Mouse (Mus musculus) C2C12 (cell line): ENCODE measurements around the gene Gm21954. TPM values are rescaled to one million over a fixed set of nuclear protein-coding genes. Genes with fewer than 3 reads are reported as not detected.

Source experiments
- H3K27me3 ChIP-seq: one replicate; pipeline ENCODE4 v1.6.1; 2011; ENCODE audit not compliant: control insufficient read depth, insufficient read depth, insufficient read length
- H3K36me3 ChIP-seq: one replicate; pipeline ENCODE4 v1.6.1; 2011; ENCODE audit not compliant: control insufficient read depth, insufficient read depth
- H3K4me3 ChIP-seq: one replicate; pipeline ENCODE4 v1.5.1; 2011; ENCODE audit warnings: mild to moderate bottlenecking, control low read depth; ENCODE audit not compliant: poor library complexity, insufficient read depth, severe bottlenecking
- H3K79me2 ChIP-seq: one replicate; pipeline ENCODE4 v1.6.1; 2011; ENCODE audit not compliant: control insufficient read depth, insufficient read depth
- H3K79me3 ChIP-seq: one replicate; pipeline ENCODE4 v1.6.1; 2011; ENCODE audit warnings: low read depth, control low read depth
- H3ac ChIP-seq: one replicate; pipeline ENCODE3; 2011; ENCODE audit warnings: low read depth; ENCODE audit not compliant: control insufficient read depth, insufficient read length
- CEBPB ChIP-seq: IDR thresholded peaks from one replicate; pipeline ENCODE4 v1.6.1; 2011; ENCODE audit warnings: low read depth, mild to moderate bottlenecking, control low read depth, moderate library complexity
- CTCF ChIP-seq: IDR thresholded peaks from one replicate; pipeline ENCODE4 v1.5.1; 2011; ENCODE audit not compliant: control insufficient read depth, insufficient read depth, insufficient read length
- FOSL1 ChIP-seq: IDR thresholded peaks from one replicate; pipeline ENCODE4 v1.8.0; 2011; ENCODE audit warnings: mild to moderate bottlenecking, low read length; ENCODE audit not compliant: poor library complexity, insufficient read depth, severe bottlenecking
- MAX ChIP-seq: IDR thresholded peaks from one replicate; pipeline ENCODE4 v1.6.1; 2011; ENCODE audit warnings: mild to moderate bottlenecking, control low read depth
- MYOD1 ChIP-seq: IDR thresholded peaks from one replicate; pipeline ENCODE4 v1.6.1; 2011; ENCODE audit warnings: low read depth; ENCODE audit not compliant: control insufficient read depth, insufficient read length
- MYOG ChIP-seq: IDR thresholded peaks from one replicate; pipeline ENCODE4 v1.6.1; 2011; ENCODE audit not compliant: control insufficient read depth, insufficient read length; ENCODE audit errors: extremely low read depth
- USF1 ChIP-seq: IDR thresholded peaks from one replicate; pipeline ENCODE4 v1.6.1; 2011; ENCODE audit warnings: low read depth, mild to moderate bottlenecking, control low read depth, moderate library complexity
- polyA plus RNA-seq: library from polyadenylated mRNA; unstranded; fragments of >200 nt; fragmentation: generic; extraction: Trizol; gene quantifications from one replicate; pipeline ENCODE4 v1.2.1, GENCODE M21; 2012; ENCODE audit warnings: missing spikeins

Gene Gm21954
- polyA plus RNA-seq, 1 experiment: not detected

DNA sequence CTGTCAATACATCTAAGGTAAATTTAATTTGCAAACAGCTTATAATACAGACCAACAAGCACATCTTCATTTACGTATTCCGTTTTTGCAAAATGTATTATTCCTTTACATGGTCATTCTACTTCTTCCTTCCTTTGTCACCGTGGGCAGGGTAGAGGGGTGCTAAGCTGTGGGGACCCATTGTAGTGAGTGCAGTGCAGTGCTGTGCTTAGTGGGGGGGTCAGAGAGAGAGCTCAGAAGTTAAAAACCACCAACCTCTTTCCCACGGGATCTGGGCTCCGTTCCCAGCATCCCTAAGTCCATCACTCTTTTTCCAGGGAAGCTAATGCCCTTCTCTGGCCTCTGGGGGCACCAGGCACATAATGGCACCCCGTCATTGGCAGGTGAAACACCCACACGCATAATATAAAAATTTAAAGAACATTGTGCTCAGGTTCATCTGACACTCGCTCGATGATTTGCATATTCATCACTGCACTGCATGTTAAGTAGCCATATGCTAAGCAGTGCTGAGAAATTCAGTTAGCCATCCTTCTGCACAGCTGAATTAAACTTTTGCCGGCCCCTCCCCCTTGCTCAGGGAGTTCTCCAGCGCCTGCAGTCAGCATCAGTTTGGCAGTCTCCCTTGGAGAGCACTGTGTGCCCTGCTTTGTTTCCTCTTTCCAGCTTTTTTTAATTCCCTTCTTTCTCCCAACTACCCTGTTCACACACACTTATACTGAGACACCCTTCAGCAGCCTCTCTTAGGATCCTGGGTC is 48.2 kb downstream of the Gm21954 start:
- Histone ChIP-seq H3K4me3 (no peak overlapping the region), H3K36me3 (no peaks in the 10 kb centered on the region), H3K27me3 (no peaks in the 10 kb centered on the region), H3K79me3 (no peaks in the 10 kb centered on the region), H3K79me2 (no peaks in the 10 kb centered on the region), H3ac (no peak overlapping the region)
- no peak for TF ChIP-seq FOSL1
- TF ChIP-seq MAX: no peak
- no peak for TF ChIP-seq MYOG
- TF ChIP-seq CEBPB: no peak
- no peak for TF ChIP-seq CTCF
- no peak for TF ChIP-seq USF1
- TF ChIP-seq MYOD1: no peak

- H3K4me3 ChIP-seq: no peak overlapping the region
- no peaks in the 10 kb centered on the region for H3K79me2 ChIP-seq
- H3ac ChIP-seq: no peak overlapping the region
- no peaks in the 10 kb centered on the region for H3K79me3 ChIP-seq
- H3K36me3 ChIP-seq: no peaks in the 10 kb centered on the region
- no peaks in the 10 kb centered on the region for H3K27me3 ChIP-seq
- TF ChIP-seq MAX (no peak), CEBPB (no peak), USF1 (no peak), MYOG (no peak), MYOD1 (no peak), FOSL1 (no peak), CTCF (no peak)
Measured at GRCm38 (mm10) chr3:55420436-55421083, 51.5 kb downstream of the Gm21954 start.

- Histone ChIP-seq H3ac (no peak overlapping the region), H3K36me3 (no peaks in the 10 kb centered on the region), H3K79me3 (no peaks in the 10 kb centered on the region), H3K79me2 (no peaks in the 10 kb centered on the region), H3K27me3 (no peaks in the 10 kb centered on the region), H3K4me3 (no peak overlapping the region)
- TF ChIP-seq CEBPB: no peak
- no peak for TF ChIP-seq USF1
Measured at GRCm38 (mm10) chr3:55419334-55419733, 52.7 kb downstream of the Gm21954 start.

DNA sequence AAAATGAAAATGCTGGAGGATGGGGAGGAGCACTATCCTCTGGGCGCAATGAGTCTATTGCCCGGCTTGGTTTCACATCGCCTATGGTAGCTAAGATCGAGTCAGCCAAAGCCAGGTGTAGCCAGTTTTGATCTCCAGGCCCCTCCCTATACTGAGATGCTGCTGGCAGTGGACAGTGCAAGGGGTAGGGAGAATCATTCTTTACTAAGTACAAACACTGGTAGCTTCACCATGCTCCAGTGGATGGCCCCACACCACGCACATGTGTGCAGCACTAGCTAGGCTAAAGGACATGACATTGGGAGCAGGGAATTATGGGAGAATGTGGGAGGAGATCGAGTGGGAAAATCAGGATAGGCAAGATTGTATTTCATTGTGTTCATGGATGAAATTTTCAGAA is 53.2 kb downstream of the Gm21954 start:
- TF ChIP-seq CTCF (no peak), FOSL1 (no peak), USF1 (no peak), MYOD1 (no peak), MYOG (no peak), MAX (no peak), CEBPB (no peak)
- H3ac ChIP-seq: no peak overlapping the region
- H3K27me3 ChIP-seq: no peaks in the 10 kb centered on the region

DNA sequence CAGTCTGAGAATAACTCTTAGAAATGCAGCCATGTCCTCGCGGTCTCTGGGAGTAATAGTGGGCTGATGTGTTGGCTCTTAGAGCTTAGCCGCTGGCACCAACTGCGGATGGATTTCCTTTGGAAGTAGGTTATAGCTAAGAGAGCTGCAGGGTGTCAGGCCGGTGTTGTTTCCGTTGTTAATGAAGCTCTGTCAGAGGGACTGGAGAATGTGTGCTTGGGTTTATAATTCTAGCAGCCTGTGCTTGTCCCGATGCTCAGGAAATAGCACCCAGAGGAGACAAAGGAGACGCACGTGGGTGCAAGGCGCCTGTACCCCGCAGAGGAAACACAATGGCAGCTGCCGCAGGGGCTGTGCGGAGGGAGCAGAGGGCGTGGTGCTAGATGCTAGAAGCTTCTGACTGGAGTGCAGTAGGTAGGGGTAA is 56.5 kb downstream of the Gm21954 start:
- no peaks in the 10 kb centered on the region for H3K36me3 ChIP-seq
- TF ChIP-seq CTCF (no peak), CEBPB (no peak), MAX (no peak), MYOD1 (no peak), MYOG (no peak), USF1 (no peak), FOSL1 (no peak)

More for the DNA sequence above, 53.2 kb downstream of the Gm21954 start:
- no peak overlapping the region for H3K4me3 ChIP-seq
- H3K79me3 ChIP-seq: no peaks in the 10 kb centered on the region
- no peaks in the 10 kb centered on the region for H3K79me2 ChIP-seq
- no peaks in the 10 kb centered on the region for H3K36me3 ChIP-seq

More for the DNA sequence above, 56.5 kb downstream of the Gm21954 start:
- H3K79me3 ChIP-seq: no peaks in the 10 kb centered on the region
- H3K79me2 ChIP-seq: no peaks in the 10 kb centered on the region
- H3K4me3 ChIP-seq: no peak overlapping the region
- no peaks in the 10 kb centered on the region for H3K27me3 ChIP-seq
- H3ac ChIP-seq: no peak overlapping the region

Other genes starting within 250 kb of the Gm21954 start
- 2.2 TPM for gene Dclk1, start 229.8 kb downstream of the Gm21954 start, polyA plus RNA-seq